Mouse (Mus musculus) limb, embryonic 14.5 days (tissue): ENCODE measurements around the gene Bmp6. TPM values are rescaled to one million over a fixed set of nuclear protein-coding genes. Genes with fewer than 3 reads are reported as not detected.

ENCODE experiments used
- ATAC-seq: fragments of 200-750 bp; cut with Nextera tagmentation; 2 replicates; pipeline ENCODE4 v1.8.0; 2017; ENCODE audit warnings: low read depth, moderate number of reproducible peaks, moderate TSS enrichment; ENCODE audit not compliant: low FRiP score
- DNase-seq: peaks from one replicate; pipeline ENCODE4 v3.0.0-alpha.2; 2015; ENCODE audit warnings: low spot score
- H3K27ac ChIP-seq: fragments of 300-500 bp; sonication (generic); replicated peaks from 2 replicates; pipeline ENCODE4 v1.5.1; 2014; ENCODE audit warnings: low read depth, mild to moderate bottlenecking, low read length, moderate library complexity, mixed read lengths
- H3K27me3 ChIP-seq: fragments of 300-500 bp; sonication (generic); 2 replicates; pipeline ENCODE4 v1.6.1; 2014; ENCODE audit warnings: low read length, mixed read lengths; ENCODE audit not compliant: control insufficient read depth, insufficient read depth
- H3K36me3 ChIP-seq: fragments of 300-500 bp; sonication (generic); 2 replicates; pipeline ENCODE4 v1.6.1; 2014; ENCODE audit warnings: mild to moderate bottlenecking, low read length, moderate library complexity, mixed read lengths; ENCODE audit not compliant: control insufficient read depth, insufficient read depth
- H3K4me1 ChIP-seq: fragments of 300-500 bp; sonication (generic); 2 replicates; pipeline ENCODE4 v1.6.1; 2014; ENCODE audit warnings: antibody characterized with exemption, low read length, mixed read lengths; ENCODE audit not compliant: control insufficient read depth, insufficient read depth
- H3K4me2 ChIP-seq: fragments of 300-500 bp; sonication (generic); replicated peaks from 2 replicates; pipeline ENCODE4 v1.6.1; 2014; ENCODE audit warnings: low read depth, mild to moderate bottlenecking, low read length, moderate library complexity; ENCODE audit not compliant: severe bottlenecking
- H3K4me3 ChIP-seq: fragments of 300-500 bp; sonication (generic); replicated peaks from 2 replicates; pipeline ENCODE4 v1.5.1; 2014; ENCODE audit warnings: low read length
- H3K9ac ChIP-seq: fragments of 300-500 bp; sonication (generic); 2 replicates; pipeline ENCODE4 v1.6.1; 2014; ENCODE audit warnings: mild to moderate bottlenecking, low read depth, low read length, moderate library complexity; ENCODE audit not compliant: severe bottlenecking
- H3K9me3 ChIP-seq: fragments of 300-500 bp; sonication (generic); 2 replicates; pipeline ENCODE4 v1.6.1; 2016; ENCODE audit warnings: low read length; ENCODE audit not compliant: control insufficient read depth
- POLR2A ChIP-seq: fragments of 200-500 bp; IDR thresholded peaks from 2 replicates; pipeline ENCODE4 v1.8.0; 2012; ENCODE audit warnings: inconsistent platforms, mild to moderate bottlenecking, moderate library complexity, borderline replicate concordance; ENCODE audit not compliant: insufficient read depth, insufficient read length; ENCODE audit errors: extremely low read depth
- WGBS: fragments of 180-500 bp; shearing (Covaris S2); extraction: QIAGEN DNeasy Blood & Tissue Kit; methylation state at CpG from one replicate; pipeline ENCODE4 v1.1.7; 2014; 5-methylcytosine and 5-hydroxymethylcytosine counted together
- polyA plus RNA-seq, 2 experiments: library from polyadenylated mRNA; depleted of rRNA in 1 of 2; stranded (reverse) in 1 of 2; unstranded in 1 of 2; fragments of >200 nt; fragmentation: Nextera tagmentation in 1 of 2; extraction: Ambion mirVana in 1 of 2; gene quantifications; 2 replicates each; pipeline versions ENCODE4 v1.2.1 to v1.2.3; 2012 to 2014

The Bmp6 gene
- polyA plus RNA-seq, 2 experiments = 1.9 to 6.6 TPM

- Histone ChIP-seq H3K27me3 (no peaks in the 10 kb centered on the region), H3K4me1 (no peaks in the 10 kb centered on the region), H3K4me2 (no peak overlapping the region), H3K4me3 (no peak overlapping the region), H3K9ac (no peak overlapping the region), H3K36me3 (no peaks in the 10 kb centered on the region), H3K9me3 (no peaks in the 10 kb centered on the region), H3K27ac (no peak overlapping the region)
- ATAC-seq (no peak), DNase-seq (no peak)
- TF ChIP-seq POLR2A = no peak
- WGBS = 78% methylated on average over 20 of the region's 20 CpGs
Measured at GRCm38 (mm10) chr13:38450051-38450971, 105.4 kb downstream of the Bmp6 start.

DNA sequence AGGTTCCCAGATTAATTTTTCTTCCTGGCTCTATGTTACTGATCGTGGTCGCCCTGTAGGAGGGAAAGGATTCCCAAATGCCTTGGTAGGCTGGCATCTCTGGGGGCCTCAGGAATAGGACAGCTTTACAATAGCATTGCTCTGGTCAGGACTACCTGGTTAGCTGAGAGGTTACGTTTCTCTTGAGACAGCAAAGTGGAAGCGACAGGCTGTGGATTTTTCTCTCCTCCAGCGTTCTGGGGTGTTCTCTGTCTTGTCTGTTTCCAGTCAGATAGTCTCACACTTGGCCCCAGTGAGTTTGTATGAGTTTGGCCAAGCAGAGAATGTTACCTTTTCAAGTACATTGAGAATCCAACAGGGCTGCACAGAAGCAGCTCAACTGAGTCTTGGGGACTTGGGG is 106.5 kb downstream of the Bmp6 start:
- H3K27ac ChIP-seq = no peak overlapping the region
- no peaks in the 10 kb centered on the region for H3K4me1 ChIP-seq
- ATAC-seq = no peak
- H3K4me2 ChIP-seq = no peak overlapping the region
- WGBS = 62% methylated on average over 5 of the region's 5 CpGs
- no peaks in the 10 kb centered on the region for H3K9me3 ChIP-seq
- H3K36me3 ChIP-seq = no peaks in the 10 kb centered on the region
- no peaks in the 10 kb centered on the region for H3K27me3 ChIP-seq
- H3K9ac ChIP-seq = no peak overlapping the region
- no peak for TF ChIP-seq POLR2A
- H3K4me3 ChIP-seq = no peak overlapping the region
- no peak for DNase-seq

DNA sequence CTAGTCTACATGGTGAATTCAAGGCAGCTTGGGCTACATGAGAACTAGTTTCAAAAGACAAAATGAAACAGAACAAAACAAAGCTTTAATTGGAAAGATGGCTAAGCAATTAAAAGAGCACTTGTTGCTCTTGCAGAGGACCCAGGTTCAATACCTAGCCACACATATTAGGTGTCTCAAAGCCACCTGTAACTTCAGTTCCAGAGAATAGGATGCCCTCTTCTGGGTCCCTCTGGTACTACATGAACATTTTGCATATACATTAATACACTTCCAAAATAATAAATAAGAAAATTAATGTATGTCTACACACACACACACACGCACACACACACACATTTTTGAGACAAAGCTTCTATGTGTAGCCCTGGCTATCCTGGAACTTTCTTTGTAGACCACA is 118.5 kb downstream of the Bmp6 start:
- TF ChIP-seq POLR2A = no peak
- Histone ChIP-seq H3K4me3 (no peak overlapping the region), H3K27ac (no peak overlapping the region), H3K4me1 (no peaks in the 10 kb centered on the region), H3K27me3 (no peaks in the 10 kb centered on the region), H3K9me3 (no peaks in the 10 kb centered on the region), H3K4me2 (no peak overlapping the region), H3K36me3 (no peaks in the 10 kb centered on the region), H3K9ac (no peak overlapping the region)
- ATAC-seq (no peak), DNase-seq (no peak)
- 78% methylated on average over 1 of the region's 1 CpGs for WGBS

GRCm38 (mm10) chr13:38470882-38471281 is 126.0 kb downstream of the Bmp6 start:
- H3K27me3 ChIP-seq = no peaks in the 10 kb centered on the region
- DNase-seq (no peak), ATAC-seq (no peak)
- H3K36me3 ChIP-seq = no peaks in the 10 kb centered on the region
- 71% methylated on average over 5 of the region's 5 CpGs for WGBS
- H3K4me1 ChIP-seq = no peaks in the 10 kb centered on the region
- H3K27ac ChIP-seq = no peak overlapping the region
- no peak for TF ChIP-seq POLR2A
- H3K4me2 ChIP-seq = no peak overlapping the region
- no peak overlapping the region for H3K4me3 ChIP-seq
- H3K9me3 ChIP-seq = no peaks in the 10 kb centered on the region
- H3K9ac ChIP-seq = no peak overlapping the region

- H3K9me3 ChIP-seq = no peaks in the 10 kb centered on the region
- H3K27ac ChIP-seq = no peak overlapping the region
- no peak for TF ChIP-seq POLR2A
- peaks cover 7% of the 10 kb centered on the region; the same call in 1 of the 2 replicates for H3K4me1 ChIP-seq
- H3K27me3 ChIP-seq = no peaks in the 10 kb centered on the region
- no peak for ATAC-seq
- H3K36me3 ChIP-seq = no peaks in the 10 kb centered on the region
- no peak overlapping the region for H3K9ac ChIP-seq
- no peak overlapping the region for H3K4me2 ChIP-seq
- DNase-seq = no peak
- WGBS = 96% methylated on average over 4 of the region's 4 CpGs
- H3K4me3 ChIP-seq = no peak overlapping the region
Measured at GRCm38 (mm10) chr13:38472636-38473035, 127.7 kb downstream of the Bmp6 start.

DNA sequence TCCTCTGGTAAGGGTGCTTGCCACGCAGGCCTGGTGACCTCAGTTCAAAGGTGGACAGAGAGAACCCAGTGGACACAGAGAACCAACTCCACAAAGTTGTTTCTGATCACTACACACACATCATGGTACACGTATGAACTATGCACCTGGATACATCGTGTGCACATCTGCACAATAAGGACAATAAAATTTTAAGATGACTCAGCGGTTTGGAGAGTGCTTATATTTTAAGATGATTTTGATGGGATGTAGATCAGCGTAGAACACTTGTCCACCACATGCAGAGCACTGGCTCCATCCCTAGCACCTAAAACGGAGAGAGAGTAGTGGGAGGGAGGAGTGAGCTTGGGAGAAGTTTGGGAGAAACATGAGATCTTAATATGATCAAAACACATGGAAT is 128.6 kb downstream of the Bmp6 start:
- H3K27ac ChIP-seq = no peak overlapping the region
- no peaks in the 10 kb centered on the region for H3K9me3 ChIP-seq
- H3K27me3 ChIP-seq = no peaks in the 10 kb centered on the region
- H3K9ac ChIP-seq = no peak overlapping the region
- H3K36me3 ChIP-seq = no peaks in the 10 kb centered on the region
- no peak for DNase-seq
- no peak overlapping the region for H3K4me3 ChIP-seq
- no peak for ATAC-seq
- WGBS = 86% methylated on average over 6 of the region's 6 CpGs
- peaks cover 7% of the 10 kb centered on the region; the same call in 1 of the 2 replicates for H3K4me1 ChIP-seq
- H3K4me2 ChIP-seq = no peak overlapping the region
- no peak for TF ChIP-seq POLR2A
